Mouse (Mus musculus): ENCODE results near the gene Eif3i. TPM values are rescaled to one million over a fixed set of nuclear protein-coding genes. Genes with fewer than 3 reads are reported as not detected.

Eif3i gene
- polyA plus RNA-seq, 1 experiment from 2014 or later = 133 TPM

DNA sequence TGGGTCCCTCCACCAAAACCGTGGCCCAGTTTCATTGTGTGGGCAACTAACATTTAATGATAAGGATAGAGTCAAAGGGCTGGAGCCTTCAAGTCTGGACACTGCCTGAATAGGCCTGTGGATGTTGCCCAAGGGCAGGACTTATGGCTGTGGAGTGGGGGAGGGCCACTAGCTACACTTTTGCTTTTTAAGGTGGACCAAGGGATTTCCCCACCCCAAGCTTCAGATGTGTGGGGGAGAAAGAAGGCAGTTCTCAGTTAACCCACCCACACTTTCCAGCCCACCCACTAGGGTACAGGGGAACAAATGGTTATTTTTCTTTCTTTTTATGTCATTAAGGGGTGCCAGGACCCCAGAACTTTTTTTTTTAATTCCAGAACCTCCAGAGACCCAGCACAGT is 16.1 kb downstream of the Eif3i start:
- no peak for ATAC-seq (ENCODE audit: low read depth)
- Histone ChIP-seq H3K4me2 (ENCODE audit: low read depth, low read length) (peak overlapping the region; percentile 85), H3K9ac (ENCODE audit: low read depth, low read length) (no peak overlapping the region), H3K27ac (ENCODE audit: low read length) (peak overlapping the region; percentile 85), H3K4me3 (ENCODE audit: low read depth, low read length) (peak overlapping the region; percentile 70), H3K4me1 (ENCODE audit: control insufficient read depth, low read depth, low read length) (peaks cover 32% of the 10 kb centered on the region), H3K9me3 (replicated peaks; ENCODE audit: control insufficient read depth, low read length) (no peaks in the 10 kb centered on the region), H3K36me3 (ENCODE audit: control insufficient read depth, insufficient read depth) (no peaks in the 10 kb centered on the region), H3K27me3 (ENCODE audit: control insufficient read depth, insufficient read depth, low read depth, low read length) (no peaks in the 10 kb centered on the region)
- WGBS (ENCODE audit: insufficient replicate concordance) = 65% methylated on average over 1 of the region's 1 CpGs

DNA sequence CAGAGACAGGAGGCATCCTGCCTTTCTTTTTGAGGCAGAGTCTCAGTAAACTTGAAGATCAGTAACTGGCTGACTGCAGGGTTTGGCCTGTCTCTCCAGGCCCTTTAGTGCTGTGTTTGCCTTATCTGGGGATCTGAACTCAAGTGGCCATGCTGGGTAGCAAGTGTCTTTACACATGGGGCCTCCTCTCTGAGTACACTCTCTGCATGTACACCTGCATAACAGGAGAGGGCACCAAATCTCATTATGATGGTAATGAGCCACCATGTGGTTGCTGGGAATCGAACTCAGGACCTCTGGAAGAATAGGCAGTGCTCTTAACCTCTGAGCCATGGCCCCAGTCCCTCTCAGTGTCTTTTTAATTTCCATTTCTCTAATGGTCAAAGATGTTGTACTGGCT is 18.2 kb downstream of the Eif3i start:
- ATAC-seq (ENCODE audit: low read depth) = no peak
- Histone ChIP-seq H3K9ac (ENCODE audit: low read depth, low read length) (no peak overlapping the region), H3K4me1 (ENCODE audit: control insufficient read depth, low read depth, low read length) (peaks cover 16% of the 10 kb centered on the region), H3K9me3 (replicated peaks; ENCODE audit: control insufficient read depth, low read length) (no peaks in the 10 kb centered on the region), H3K27ac (ENCODE audit: low read length) (no peak overlapping the region), H3K36me3 (ENCODE audit: control insufficient read depth, insufficient read depth) (no peaks in the 10 kb centered on the region), H3K27me3 (ENCODE audit: control insufficient read depth, insufficient read depth, low read depth, low read length) (no peaks in the 10 kb centered on the region), H3K4me3 (ENCODE audit: low read depth, low read length) (no peak overlapping the region), H3K4me2 (ENCODE audit: low read depth, low read length) (no peak overlapping the region)
- 65% methylated on average over 1 of the region's 1 CpGs for WGBS (ENCODE audit: insufficient replicate concordance)

DNA sequence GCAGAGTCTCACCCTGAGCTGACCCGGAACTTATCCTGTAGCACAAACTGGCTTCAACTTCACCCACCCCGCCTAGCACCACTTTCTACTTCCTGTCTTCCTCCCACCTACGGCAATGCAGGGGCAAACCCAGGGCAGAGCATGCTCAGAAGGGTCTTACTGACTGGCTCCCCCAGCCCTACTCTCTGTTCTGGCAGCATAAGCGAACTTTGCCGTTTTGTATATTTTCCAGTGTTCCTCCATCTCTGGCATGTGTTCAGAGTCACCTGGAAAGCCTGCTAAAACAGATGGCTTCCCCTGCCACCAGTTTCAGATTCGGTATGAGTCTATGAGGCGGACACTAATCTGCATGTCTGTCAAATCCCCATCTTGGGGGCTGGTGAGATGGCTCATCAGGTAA is 20.1 kb downstream of the Eif3i start:
- no peaks in the 10 kb centered on the region for H3K36me3 ChIP-seq (ENCODE audit: control insufficient read depth, insufficient read depth)
- H3K9me3 ChIP-seq (replicated peaks; ENCODE audit: control insufficient read depth, low read length) = no peaks in the 10 kb centered on the region
- WGBS (ENCODE audit: insufficient replicate concordance) = 49% methylated on average over 7 of the region's 7 CpGs
- H3K4me2 ChIP-seq (ENCODE audit: low read depth, low read length) = no peak overlapping the region
- H3K27me3 ChIP-seq (ENCODE audit: control insufficient read depth, insufficient read depth, low read depth, low read length) = peaks cover 4% of the 10 kb centered on the region; the same call in 1 of the 2 replicates
- peaks cover 11% of the 10 kb centered on the region for H3K4me1 ChIP-seq (ENCODE audit: control insufficient read depth, low read depth, low read length)
- H3K4me3 ChIP-seq (ENCODE audit: low read depth, low read length) = no peak overlapping the region
- H3K27ac ChIP-seq (ENCODE audit: low read length) = no peak overlapping the region
- ATAC-seq (ENCODE audit: low read depth) = no peak
- no peak overlapping the region for H3K9ac ChIP-seq (ENCODE audit: low read depth, low read length)

DNA sequence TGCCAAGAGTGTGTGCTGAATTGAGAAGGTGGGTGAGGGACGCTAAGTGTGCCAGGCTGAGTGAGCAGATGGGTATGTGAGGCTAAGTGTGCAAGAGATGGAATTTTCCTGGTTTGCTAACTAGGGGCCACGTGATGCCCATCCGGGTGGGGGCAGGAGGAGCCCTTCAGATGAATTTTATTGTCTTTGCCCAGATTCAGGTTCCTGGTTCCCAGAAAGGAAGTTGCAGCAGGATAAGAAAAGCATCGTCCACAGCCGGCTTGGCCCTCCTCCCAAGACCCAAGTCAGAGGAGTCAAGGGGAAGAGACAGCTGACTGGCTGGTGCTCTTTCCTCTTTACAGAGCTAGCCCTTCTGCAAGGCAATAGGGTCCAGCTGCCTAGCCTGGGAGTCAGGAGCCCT is 22.0 kb downstream of the Eif3i start, which contains the start of gene Fam167b:
Gene Fam167b, minus strand, starts transcription at position 84 of the 400 bp plus-strand sequence.
- WGBS (ENCODE audit: insufficient replicate concordance) = 45% methylated on average over 5 of the region's 5 CpGs
- Histone ChIP-seq H3K4me1 (ENCODE audit: control insufficient read depth, low read depth, low read length) (peaks cover 3% of the 10 kb centered on the region; the same call in 1 of the 2 replicates), H3K9ac (ENCODE audit: low read depth, low read length) (no peak within 1 kb of the TSS), H3K9me3 (replicated peaks; ENCODE audit: control insufficient read depth, low read length) (no peaks in the 10 kb centered on the region), H3K4me2 (ENCODE audit: low read depth, low read length) (no peak within 1 kb of the TSS), H3K27me3 (ENCODE audit: control insufficient read depth, insufficient read depth, low read depth, low read length) (peaks cover 4% of the 10 kb centered on the region; the same call in 1 of the 2 replicates), H3K4me3 (ENCODE audit: low read depth, low read length) (no peak within 1 kb of the TSS), H3K36me3 (ENCODE audit: control insufficient read depth, insufficient read depth) (no peaks in the 10 kb centered on the region), H3K27ac (ENCODE audit: low read length) (no peak within 1 kb of the TSS)
- peak; percentile 27; the same call in 1 of the 2 replicates for ATAC-seq (ENCODE audit: low read depth)

DNA sequence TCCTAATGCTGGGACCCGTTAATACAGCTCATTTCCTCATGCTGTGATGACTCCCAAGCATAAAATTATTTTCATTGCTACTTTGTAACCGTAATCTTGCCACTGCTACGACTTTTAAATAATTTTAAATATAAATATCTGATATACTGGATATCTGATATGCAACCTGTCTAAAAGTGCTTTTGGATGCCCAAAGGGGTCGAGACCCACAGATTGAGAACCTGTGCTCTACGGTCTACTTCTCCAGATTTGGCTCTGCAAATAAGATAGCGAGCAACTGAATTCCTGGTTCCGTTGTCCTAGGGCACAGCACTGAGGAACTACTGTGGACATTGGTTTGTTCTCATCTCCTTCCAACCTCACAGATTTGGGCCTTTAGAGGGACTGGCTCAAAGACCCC is 22.8 kb downstream of the Eif3i start:
- H3K9me3 ChIP-seq (replicated peaks; ENCODE audit: control insufficient read depth, low read length) = no peaks in the 10 kb centered on the region
- H3K4me2 ChIP-seq (ENCODE audit: low read depth, low read length) = no peak overlapping the region
- peaks cover 3% of the 10 kb centered on the region; the same call in 1 of the 2 replicates for H3K4me1 ChIP-seq (ENCODE audit: control insufficient read depth, low read depth, low read length)
- no peak for ATAC-seq (ENCODE audit: low read depth)
- no peaks in the 10 kb centered on the region for H3K36me3 ChIP-seq (ENCODE audit: control insufficient read depth, insufficient read depth)
- H3K4me3 ChIP-seq (ENCODE audit: low read depth, low read length) = no peak overlapping the region
- peaks cover 4% of the 10 kb centered on the region; the same call in 1 of the 2 replicates for H3K27me3 ChIP-seq (ENCODE audit: control insufficient read depth, insufficient read depth, low read depth, low read length)
- WGBS (ENCODE audit: insufficient replicate concordance) = 69% methylated on average over 7 of the region's 7 CpGs
- H3K9ac ChIP-seq (ENCODE audit: low read depth, low read length) = no peak overlapping the region
- no peak overlapping the region for H3K27ac ChIP-seq (ENCODE audit: low read length)

DNA sequence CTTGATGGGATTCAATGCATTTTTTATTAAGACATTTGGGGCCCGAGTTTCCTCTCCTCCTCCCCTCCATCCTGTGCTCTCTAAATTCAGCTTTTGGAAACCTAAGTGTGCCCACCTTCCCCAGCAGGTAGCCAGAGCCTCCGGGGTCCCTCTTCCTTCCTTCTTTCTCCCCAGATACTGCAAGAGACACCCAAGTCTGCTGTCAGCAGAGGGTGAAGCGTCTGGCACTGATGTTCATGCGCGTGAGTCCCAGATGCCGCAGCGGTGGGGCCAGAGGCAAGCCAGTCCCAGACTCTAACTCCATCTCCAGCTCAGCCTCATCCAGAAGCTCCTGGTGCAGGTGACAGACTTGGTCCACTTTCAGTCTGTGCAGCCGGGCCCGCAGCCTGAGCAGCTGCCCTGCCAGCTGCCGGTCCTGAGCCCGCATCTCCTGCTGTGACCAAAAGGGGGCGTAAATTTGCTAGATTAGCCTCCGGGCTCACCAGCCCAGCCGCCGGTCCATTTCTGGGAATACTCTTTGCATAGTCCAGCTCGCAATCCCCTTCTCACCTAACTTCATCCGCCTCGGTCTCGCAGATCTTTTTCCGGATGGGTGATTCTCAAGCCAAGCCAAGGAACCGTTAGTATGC is 23.5 kb downstream of the Eif3i start:
- no peak overlapping the region for H3K27ac ChIP-seq (ENCODE audit: low read length)
- H3K9me3 ChIP-seq (replicated peaks; ENCODE audit: control insufficient read depth, low read length) = no peaks in the 10 kb centered on the region
- H3K36me3 ChIP-seq (ENCODE audit: control insufficient read depth, insufficient read depth) = no peaks in the 10 kb centered on the region
- H3K4me3 ChIP-seq (ENCODE audit: low read depth, low read length) = no peak overlapping the region
- H3K4me1 ChIP-seq (ENCODE audit: control insufficient read depth, low read depth, low read length) = peaks cover 3% of the 10 kb centered on the region; the same call in 1 of the 2 replicates
- 33% methylated on average over 21 of the region's 21 CpGs for WGBS (ENCODE audit: insufficient replicate concordance)
- H3K27me3 ChIP-seq (ENCODE audit: control insufficient read depth, insufficient read depth, low read depth, low read length) = peaks cover 4% of the 10 kb centered on the region; the same call in 1 of the 2 replicates
- ATAC-seq (ENCODE audit: low read depth) = peak; percentile 35
- H3K4me2 ChIP-seq (ENCODE audit: low read depth, low read length) = no peak overlapping the region
- no peak overlapping the region for H3K9ac ChIP-seq (ENCODE audit: low read depth, low read length)

DNA sequence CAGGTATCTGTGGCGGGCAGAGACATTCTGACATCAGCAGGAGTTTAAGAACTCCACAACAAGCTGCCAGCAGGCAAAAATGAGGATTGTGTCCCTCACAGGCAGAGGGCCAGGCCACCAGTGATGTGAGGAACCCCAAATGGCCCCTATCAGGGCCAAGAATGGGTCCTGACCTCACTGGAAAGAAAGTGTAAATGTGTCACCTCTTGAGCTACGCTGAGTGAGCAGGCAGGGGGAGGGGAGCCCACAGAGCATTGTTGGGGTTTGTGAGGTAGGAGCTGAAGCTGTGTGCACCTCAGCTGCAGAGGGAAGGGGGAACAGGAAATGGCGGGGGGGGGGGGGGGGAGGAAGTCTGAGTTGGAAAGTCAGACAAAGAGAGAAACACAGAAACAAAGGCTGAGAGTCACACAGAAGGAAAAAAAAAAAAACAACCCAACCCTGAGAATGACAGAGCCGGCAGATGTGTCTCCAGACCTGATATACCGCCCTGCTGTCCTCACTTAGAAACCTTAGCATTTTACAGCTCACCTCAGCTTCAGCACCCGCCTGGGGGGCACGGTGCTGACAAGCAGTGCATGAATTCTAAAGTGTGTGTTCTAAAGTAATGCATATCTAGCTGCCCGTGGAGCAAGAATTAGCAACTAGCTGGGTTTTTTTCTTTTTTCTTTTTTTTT is 25.1 kb downstream of the Eif3i start:
- Histone ChIP-seq H3K27ac (ENCODE audit: low read length) (no peak overlapping the region), H3K36me3 (ENCODE audit: control insufficient read depth, insufficient read depth) (no peaks in the 10 kb centered on the region), H3K4me3 (ENCODE audit: low read depth, low read length) (no peak overlapping the region), H3K27me3 (ENCODE audit: control insufficient read depth, insufficient read depth, low read depth, low read length) (peaks cover 4% of the 10 kb centered on the region; the same call in 1 of the 2 replicates), H3K4me1 (ENCODE audit: control insufficient read depth, low read depth, low read length) (peaks cover 3% of the 10 kb centered on the region; the same call in 1 of the 2 replicates), H3K9me3 (replicated peaks; ENCODE audit: control insufficient read depth, low read length) (no peaks in the 10 kb centered on the region), H3K4me2 (ENCODE audit: low read depth, low read length) (no peak overlapping the region), H3K9ac (ENCODE audit: low read depth, low read length) (no peak overlapping the region)
- ATAC-seq (ENCODE audit: low read depth) = peak; percentile 23; the same call in 1 of the 2 replicates
- 15% methylated on average over 7 of the region's 8 CpGs for WGBS (ENCODE audit: insufficient replicate concordance)

DNA sequence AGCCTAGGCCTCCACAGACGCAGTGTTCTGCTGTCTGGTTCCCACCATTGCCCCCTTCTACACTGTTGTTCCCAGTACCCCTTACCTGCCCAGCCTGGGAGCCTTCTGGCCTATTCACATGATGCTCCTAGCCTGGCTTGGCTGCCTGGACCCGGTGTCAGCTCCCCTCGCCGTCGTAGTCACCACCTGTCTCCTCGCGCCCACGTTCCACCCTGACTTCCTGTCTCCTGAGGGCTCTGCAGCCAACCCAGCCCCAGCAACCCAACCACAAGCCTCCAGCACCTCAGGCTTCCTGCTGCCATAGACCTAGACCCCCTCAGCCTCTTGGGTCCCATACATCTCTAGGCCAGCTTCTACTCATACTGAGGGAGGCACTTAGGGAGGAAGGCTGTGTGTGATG is 27.0 kb downstream of the Eif3i start, which contains the start of gene Lck:
Gene Lck, minus strand, starts transcription at position 212 of the 400 bp plus-strand sequence.
- no peaks in the 10 kb centered on the region for H3K9me3 ChIP-seq (replicated peaks; ENCODE audit: control insufficient read depth, low read length)
- ATAC-seq (ENCODE audit: low read depth) = no peak
- H3K36me3 ChIP-seq (ENCODE audit: control insufficient read depth, insufficient read depth) = no peaks in the 10 kb centered on the region
- peaks cover 4% of the 10 kb centered on the region; the same call in 1 of the 2 replicates for H3K27me3 ChIP-seq (ENCODE audit: control insufficient read depth, insufficient read depth, low read depth, low read length)
- WGBS (ENCODE audit: insufficient replicate concordance) = 36% methylated on average over 8 of the region's 8 CpGs
- no peak within 1 kb of the TSS for H3K27ac ChIP-seq (ENCODE audit: low read length)
- H3K4me1 ChIP-seq (ENCODE audit: control insufficient read depth, low read depth, low read length) = peaks cover 3% of the 10 kb centered on the region; the same call in 1 of the 2 replicates
- H3K9ac ChIP-seq (ENCODE audit: low read depth, low read length) = no peak within 1 kb of the TSS
- no peak within 1 kb of the TSS for H3K4me2 ChIP-seq (ENCODE audit: low read depth, low read length)
- no peak within 1 kb of the TSS for H3K4me3 ChIP-seq (ENCODE audit: low read depth, low read length)

DNA sequence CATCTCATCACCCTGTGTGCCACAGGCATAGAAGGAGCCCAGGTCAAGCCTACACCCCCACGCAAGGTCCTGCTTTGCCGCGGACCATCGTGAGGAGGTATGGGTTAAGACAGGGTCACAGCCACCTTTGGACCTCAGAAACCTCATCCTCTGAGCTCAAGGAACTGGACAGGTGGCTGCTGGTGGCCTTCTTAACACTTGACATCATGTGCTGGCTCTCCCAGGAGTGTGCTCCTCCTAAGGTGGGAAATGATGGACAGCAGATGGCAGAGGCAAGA is 27.4 kb downstream of the Eif3i start:
- Histone ChIP-seq H3K27ac (ENCODE audit: low read length) (no peak overlapping the region), H3K4me2 (ENCODE audit: low read depth, low read length) (no peak overlapping the region), H3K9me3 (replicated peaks; ENCODE audit: control insufficient read depth, low read length) (no peaks in the 10 kb centered on the region), H3K9ac (ENCODE audit: low read depth, low read length) (no peak overlapping the region), H3K27me3 (ENCODE audit: control insufficient read depth, insufficient read depth, low read depth, low read length) (peaks cover 4% of the 10 kb centered on the region; the same call in 1 of the 2 replicates), H3K4me1 (ENCODE audit: control insufficient read depth, low read depth, low read length) (peaks cover 3% of the 10 kb centered on the region; the same call in 1 of the 2 replicates), H3K4me3 (ENCODE audit: low read depth, low read length) (no peak overlapping the region), H3K36me3 (ENCODE audit: control insufficient read depth, insufficient read depth) (no peaks in the 10 kb centered on the region)
- no peak for ATAC-seq (ENCODE audit: low read depth)
- 92% methylated on average over 4 of the region's 4 CpGs for WGBS (ENCODE audit: insufficient replicate concordance)

Data from liver, embryonic 16.5 days (tissue).